Mouse (Mus musculus): ENCODE data around the gene Bpifb6. TPM values are rescaled to one million over a fixed set of nuclear protein-coding genes. Genes with fewer than 3 reads are reported as not detected.

Gene Bpifb6
- polyA plus RNA-seq, 1 experiment, result not detected

DNA sequence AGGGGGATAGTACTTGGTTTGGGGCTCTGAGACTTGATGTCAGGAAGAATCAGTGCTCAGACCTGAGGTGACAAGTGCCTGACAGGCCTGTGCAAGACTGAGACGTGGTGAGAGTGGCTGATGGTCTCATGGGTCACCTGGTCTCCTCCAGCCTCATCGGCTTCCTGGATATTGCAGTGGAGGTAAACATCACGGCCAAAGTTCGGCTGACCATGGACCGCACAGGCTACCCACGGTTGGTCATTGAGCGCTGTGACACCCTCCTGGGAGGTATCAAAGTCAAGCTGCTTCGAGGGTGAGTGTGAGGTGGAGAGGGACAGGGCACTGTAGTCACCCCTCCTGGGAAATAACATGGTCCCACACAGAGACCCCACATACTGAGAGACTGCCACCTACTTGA, 44.4 kb downstream of the Bpifb6 start:
- no peaks in the 10 kb centered on the region for H3K36me3 ChIP-seq (ENCODE audit: control insufficient read depth, insufficient read depth, low read length)
- H3K27me3 ChIP-seq (ENCODE audit: control insufficient read depth, insufficient read depth, low read length), result no peaks in the 10 kb centered on the region
- TF ChIP-seq POLR2A (IDR thresholded peaks at IDR 0.05; ENCODE audit: low read depth, low read length) (no peak), CTCF (IDR thresholded peaks at IDR 0.05; ENCODE audit: extremely low read depth, insufficient read depth, insufficient read length, insufficient replicate concordance) (no peak)
- no peaks in the 10 kb centered on the region for H3K4me1 ChIP-seq (ENCODE audit: control insufficient read depth, insufficient read depth, insufficient read length)
- no peak for DNase-seq (ENCODE audit: low read depth in 1 of 2, low spot score in 2 of 2)
- H3K27ac ChIP-seq (ENCODE audit: insufficient read depth, low read length), result no peak overlapping the region
- H3K4me3 ChIP-seq (ENCODE audit: extremely low read depth, insufficient read depth, insufficient read length), result no peak overlapping the region
- WGBS, result 72% methylated on average over 8 of the region's 8 CpGs

DNA sequence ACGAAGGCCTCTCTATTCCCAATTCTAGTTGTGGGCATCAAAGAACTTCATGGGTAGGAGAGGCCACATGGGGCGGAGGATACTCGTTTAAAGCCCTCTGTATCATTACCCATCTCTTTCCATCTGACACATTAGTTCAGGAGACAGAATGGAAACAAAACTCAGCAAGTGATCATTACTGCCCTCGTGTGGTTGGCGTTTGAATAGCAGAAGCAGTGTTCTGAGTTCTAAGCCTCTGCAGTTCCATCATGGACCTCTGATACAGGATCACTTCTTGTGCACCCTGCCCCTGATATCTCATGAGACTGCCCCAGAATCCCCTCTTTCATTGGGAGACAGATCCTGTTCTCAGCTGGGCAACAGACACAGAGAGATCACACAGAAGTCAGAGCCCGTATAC, 52.7 kb downstream of the Bpifb6 start:
- no peak overlapping the region for H3K4me3 ChIP-seq (ENCODE audit: extremely low read depth, insufficient read depth, insufficient read length)
- no peak for TF ChIP-seq CTCF (IDR thresholded peaks at IDR 0.05; ENCODE audit: extremely low read depth, insufficient read depth, insufficient read length, insufficient replicate concordance)
- no peak for TF ChIP-seq POLR2A (IDR thresholded peaks at IDR 0.05; ENCODE audit: low read depth, low read length)
- H3K27me3 ChIP-seq (ENCODE audit: control insufficient read depth, insufficient read depth, low read length), result no peaks in the 10 kb centered on the region
- DNase-seq (ENCODE audit: low read depth in 1 of 2, low spot score in 2 of 2), result peak; percentile 22 to 30
- no peaks in the 10 kb centered on the region for H3K4me1 ChIP-seq (ENCODE audit: control insufficient read depth, insufficient read depth, insufficient read length)
- WGBS, result 29% methylated on average over 6 of the region's 6 CpGs
- H3K36me3 ChIP-seq (ENCODE audit: control insufficient read depth, insufficient read depth, low read length), result no peaks in the 10 kb centered on the region
- H3K27ac ChIP-seq (ENCODE audit: insufficient read depth, low read length), result no peak overlapping the region

DNA sequence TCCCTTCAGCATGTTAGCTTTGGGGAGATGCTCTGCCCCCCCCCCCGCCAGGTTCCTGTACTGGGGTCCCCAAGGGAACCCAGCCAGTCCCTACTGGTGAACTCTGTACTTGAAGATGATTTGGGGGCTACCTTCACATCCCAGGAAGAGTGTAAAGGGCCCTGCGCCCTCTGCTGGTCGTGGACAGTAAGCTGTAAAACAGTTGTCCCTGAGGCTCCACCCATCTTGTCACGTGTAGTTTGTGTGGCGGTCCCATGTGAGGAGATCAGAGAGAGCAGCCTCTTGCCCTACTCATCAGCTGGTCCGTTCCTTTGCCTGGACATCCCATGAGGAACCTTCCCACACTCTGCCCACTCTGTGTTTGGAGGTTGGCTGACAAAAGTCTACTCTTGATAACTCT, 53.6 kb downstream of the Bpifb6 start:
- H3K27ac ChIP-seq (ENCODE audit: insufficient read depth, low read length), result no peak overlapping the region
- H3K27me3 ChIP-seq (ENCODE audit: control insufficient read depth, insufficient read depth, low read length), result no peaks in the 10 kb centered on the region
- 4% methylated on average over 6 of the region's 6 CpGs for WGBS
- H3K4me1 ChIP-seq (ENCODE audit: control insufficient read depth, insufficient read depth, insufficient read length), result no peaks in the 10 kb centered on the region
- TF ChIP-seq CTCF (IDR thresholded peaks at IDR 0.05; ENCODE audit: extremely low read depth, insufficient read depth, insufficient read length, insufficient replicate concordance) (peak; percentile 43; the same call in 1 of the 2 replicates), POLR2A (IDR thresholded peaks at IDR 0.05; ENCODE audit: low read depth, low read length) (no peak)
- H3K36me3 ChIP-seq (ENCODE audit: control insufficient read depth, insufficient read depth, low read length), result no peaks in the 10 kb centered on the region
- DNase-seq (ENCODE audit: low read depth in 1 of 2, low spot score in 2 of 2), result peak; percentile 20 to 40
- no peak overlapping the region for H3K4me3 ChIP-seq (ENCODE audit: extremely low read depth, insufficient read depth, insufficient read length)

Other genes starting within 250 kb of the Bpifb6 start
- gene Dnmt3c, start 203.7 kb upstream of the Bpifb6 start, polyA plus RNA-seq (2012; rRNA removed), result 0.07 and 0.12 TPM in 2 replicates
- 5.0 and 5.1 TPM in 2 replicates for gene Mapre1, start 159.1 kb upstream of the Bpifb6 start, polyA plus RNA-seq (2012; rRNA removed)
- 0.22 and 0.26 TPM in 2 replicates for gene Efcab8, start 120.5 kb upstream of the Bpifb6 start, polyA plus RNA-seq (2012; rRNA removed)
- gene Sun5, start 29.3 kb upstream of the Bpifb6 start, polyA plus RNA-seq (2012; rRNA removed), result not detected in 2 replicates
- 0.20 and 0.25 TPM in 2 replicates for gene Bpifb2, start 25.3 kb upstream of the Bpifb6 start, polyA plus RNA-seq (2012; rRNA removed)
- gene Bpifb3, start 17.8 kb downstream of the Bpifb6 start, polyA plus RNA-seq (2012; rRNA removed), result 0.16 and 0.68 TPM in 2 replicates
- gene Bpifb4, start 37.8 kb downstream of the Bpifb6 start, polyA plus RNA-seq (2012; rRNA removed), result not detected in 2 replicates
- gene Bpifa6, start 74.6 kb downstream of the Bpifb6 start, polyA plus RNA-seq (2012; rRNA removed), result not detected in 2 replicates
- gene Bpifa2, start 107.9 kb downstream of the Bpifb6 start, polyA plus RNA-seq (2012; rRNA removed), result not detected in 2 replicates
- not detected in 2 replicates for gene Bpifa3, start 229.9 kb downstream of the Bpifb6 start, polyA plus RNA-seq (2012; rRNA removed)
- not detected in 2 replicates for gene Bpifa1, start 242.5 kb downstream of the Bpifb6 start, polyA plus RNA-seq (2012; rRNA removed)